Mouse (Mus musculus) lung, adult 18-20 months (tissue): ENCODE results near the gene Mfsd7a.
A peak's percentile ranks its signal among the peaks of the same experiment; 100 is the strongest.

ENCODE experiments used
- DNase-seq, 2 experiments: peaks; one replicate each; pipeline ENCODE4 v3.0.0; 2022; ENCODE audit warnings: mixed read lengths in 2 of 2

Mfsd7a gene

GRCm38 (mm10) chr5:108431196-108431595, 17.5 kb downstream of the Mfsd7a start:
- DNase-seq, result no peak

GRCm38 (mm10) chr5:108427186-108427585, 21.5 kb downstream of the Mfsd7a start:
- peak; percentile 32 to 46 for DNase-seq

- DNase-seq, result no peak
These were observed 25.3 kb downstream of the Mfsd7a start for GRCm38 (mm10) chr5:108423427-108423826.

GRCm38 (mm10) chr5:108422741-108423140, 25.9 kb downstream of the Mfsd7a start:
- no peak for DNase-seq

- no peak for DNase-seq
These were observed 34.0 kb downstream of the Mfsd7a start for GRCm38 (mm10) chr5:108414711-108415110.

GRCm38 (mm10) chr5:108406977-108407376, 41.7 kb downstream of the Mfsd7a start:
- DNase-seq, result no peak

- no peak for DNase-seq
These were observed 43.2 kb downstream of the Mfsd7a start for GRCm38 (mm10) chr5:108405460-108405859.

GRCm38 (mm10) chr5:108403453-108403852, 45.2 kb downstream of the Mfsd7a start:
- no peak for DNase-seq
